Mouse (Mus musculus) heart, postnatal 0 days (tissue): ENCODE measurements around the gene Npr2. TPM values are rescaled to one million over a fixed set of nuclear protein-coding genes. Genes with fewer than 3 reads are reported as not detected.
"Not testable (repeated sequence)": the region's sequence is repeated elsewhere in the genome, so short reads cannot be mapped to it uniquely, and the experiment has no call there.

Source experiments
- ATAC-seq: fragments of 200-750 bp; cut with Nextera tagmentation; 2 replicates; pipeline ENCODE4 v1.8.0; 2017; ENCODE audit warnings: low read depth, moderate number of reproducible peaks, moderate library complexity; ENCODE audit not compliant: insufficient read depth
- DNase-seq: peaks from one replicate; pipeline ENCODE4 v3.0.0-alpha.2; 2016; ENCODE audit warnings: low spot score
- H3K27ac ChIP-seq: fragments of 300-500 bp; sonication (generic); 2 replicates; pipeline ENCODE4 v1.5.1; 2014; ENCODE audit warnings: low read depth, mild to moderate bottlenecking
- H3K27me3 ChIP-seq: fragments of 300-500 bp; sonication (generic); 2 replicates; pipeline ENCODE4 v1.6.1; 2014; ENCODE audit warnings: low read length, mixed read lengths; ENCODE audit not compliant: control insufficient read depth, insufficient read depth
- H3K36me3 ChIP-seq: fragments of 300-500 bp; sonication (generic); replicated peaks from 2 replicates; pipeline ENCODE4 v1.6.1; 2014; ENCODE audit warnings: low read length, mixed read lengths; ENCODE audit not compliant: control insufficient read depth, insufficient read depth
- H3K4me1 ChIP-seq: fragments of 300-500 bp; sonication (generic); 2 replicates; pipeline ENCODE4 v1.6.1; 2014; ENCODE audit warnings: antibody characterized with exemption; ENCODE audit not compliant: control insufficient read depth, insufficient read depth
- H3K4me2 ChIP-seq: fragments of 300-500 bp; sonication (generic); 2 replicates; pipeline ENCODE4 v1.6.1; 2014; ENCODE audit warnings: low read depth, mild to moderate bottlenecking, low read length, moderate library complexity
- H3K4me3 ChIP-seq: fragments of 300-500 bp; sonication (generic); 2 replicates; pipeline ENCODE4 v1.5.1; 2014; ENCODE audit warnings: low read depth, low read length
- H3K9ac ChIP-seq: fragments of 300-500 bp; sonication (generic); replicated peaks from 2 replicates; pipeline ENCODE4 v1.6.1; 2014; ENCODE audit warnings: low read depth, low read length, mixed read lengths
- H3K9me3 ChIP-seq: fragments of 300-500 bp; sonication (generic); replicated peaks from 2 replicates; pipeline ENCODE4 v1.6.1; 2016; ENCODE audit warnings: low read length; ENCODE audit not compliant: control insufficient read depth
- CTCF ChIP-seq: IDR thresholded peaks from 2 replicates; pipeline ENCODE4 v1.5.1; 2016; ENCODE audit warnings: antibody characterized with exemption, control low read depth, low read depth
- EP300 ChIP-seq: IDR thresholded peaks from 2 replicates; pipeline ENCODE4 v1.6.1; 2016; ENCODE audit warnings: antibody characterized with exemption, low read depth
- WGBS: fragments of 180-500 bp; shearing (Covaris S2); extraction: QIAGEN DNeasy Blood & Tissue Kit; methylation state at CpG from one replicate; pipeline ENCODE4 v1.1.7; 2014; 5-methylcytosine and 5-hydroxymethylcytosine counted together
- polyA plus RNA-seq: library from polyadenylated mRNA; unstranded; fragments of >200 nt; fragmentation: Nextera tagmentation; extraction: Ambion mirVana; gene quantifications from 2 replicates; pipeline ENCODE4 v1.2.1, GENCODE M21; 2015
- total RNA-seq: library from RNA; depleted of rRNA; stranded (reverse); fragments of >200 nt; gene quantifications from 2 replicates; pipeline ENCODE4 v1.2.3, GENCODE M21; 2014; ENCODE audit warnings: low replicate concordance

Npr2 gene
- total and polyA plus RNA-seq, 2 experiments from 2014 or later, result 6.9 to 23.1 TPM

DNA sequence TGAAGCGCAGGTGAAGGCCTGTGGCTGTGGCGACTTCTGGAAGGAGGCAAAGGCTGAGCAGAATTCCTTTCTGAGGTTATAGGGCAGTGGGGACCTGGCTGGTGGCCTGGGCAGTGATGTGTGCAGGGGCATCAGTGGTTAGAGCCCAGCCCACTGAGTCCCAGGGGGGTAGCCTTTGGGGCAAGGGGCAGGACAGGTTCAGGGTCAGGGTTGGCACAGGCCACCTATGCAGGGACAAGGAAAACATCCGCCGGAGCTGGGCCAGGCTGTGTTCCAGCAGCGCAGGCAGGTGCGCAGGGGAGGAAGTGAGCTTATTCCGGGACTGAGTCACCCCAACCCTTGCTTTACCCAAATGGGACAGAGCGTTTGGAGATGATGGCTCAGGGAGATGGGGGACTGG is 45.3 kb upstream of the Npr2 start:
- no peak for DNase-seq
- no peak for ATAC-seq

DNA sequence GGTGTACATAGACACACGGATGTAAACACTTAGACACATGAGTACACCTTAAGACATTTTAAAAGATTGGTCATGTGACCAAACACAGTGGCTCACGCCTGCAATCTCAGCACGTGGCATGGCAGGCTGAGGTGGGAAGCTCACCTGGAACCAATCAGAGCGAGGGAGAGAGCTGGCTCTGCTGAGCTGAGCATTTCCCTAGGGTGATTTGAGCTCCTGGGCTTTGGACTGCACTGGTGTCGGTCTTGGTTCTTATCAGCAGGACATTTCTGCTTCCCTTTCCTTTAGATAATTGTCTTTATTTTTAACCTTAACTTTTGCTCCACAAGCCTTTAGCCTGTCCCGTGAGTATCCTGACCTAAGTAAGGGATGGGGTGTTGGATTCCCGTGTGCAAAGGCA is 44.1 kb upstream of the Npr2 start:
- 24% methylated on average over 7 of the region's 7 CpGs for WGBS
- Histone ChIP-seq H3K4me1 (peaks cover 7% of the 10 kb centered on the region; the same call in 1 of the 2 replicates), H3K27ac (peak overlapping the region; percentile 63; the same call in 1 of the 2 replicates), H3K27me3 (no peaks in the 10 kb centered on the region), H3K4me2 (no peak overlapping the region), H3K9me3 (no peaks in the 10 kb centered on the region), H3K4me3 (no peak overlapping the region), H3K9ac (no peak overlapping the region), H3K36me3 (peaks cover 18% of the 10 kb centered on the region)
- peak; percentile 44 for DNase-seq
- peak; percentile 46 for ATAC-seq
- TF ChIP-seq CTCF (no peak), EP300 (peak; percentile 91)

More for the DNA sequence above, 45.3 kb upstream of the Npr2 start:
- Histone ChIP-seq H3K27me3 (no peaks in the 10 kb centered on the region), H3K27ac (no peak overlapping the region), H3K4me1 (peaks cover 7% of the 10 kb centered on the region; the same call in 1 of the 2 replicates), H3K36me3 (peaks cover 31% of the 10 kb centered on the region), H3K4me3 (no peak overlapping the region), H3K9me3 (no peaks in the 10 kb centered on the region), H3K9ac (no peak overlapping the region), H3K4me2 (no peak overlapping the region)
- WGBS, result 53% methylated on average over 8 of the region's 8 CpGs
- TF ChIP-seq CTCF (no peak), EP300 (no peak)

DNA sequence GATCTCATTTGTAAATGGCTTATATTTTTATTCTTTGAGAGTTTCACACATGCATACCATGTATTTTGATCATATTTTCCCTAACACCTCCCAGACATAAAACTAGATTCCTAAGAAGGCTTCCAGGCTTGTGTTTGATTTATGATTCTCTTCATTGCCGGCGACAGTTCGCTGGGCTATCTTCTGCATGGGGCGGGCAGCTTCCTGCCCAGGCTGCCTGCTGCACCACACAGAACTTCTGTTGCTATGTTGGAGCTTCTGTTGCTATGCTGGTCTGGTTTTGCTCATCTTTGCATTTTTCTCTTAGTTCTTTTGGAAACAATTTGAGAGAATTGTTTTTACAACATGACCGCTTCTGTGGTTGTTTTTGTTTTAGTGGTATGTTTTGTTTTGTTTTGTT is 40.2 kb upstream of the Npr2 start:
- no peaks in the 10 kb centered on the region for H3K27me3 ChIP-seq
- 61% methylated on average over 5 of the region's 5 CpGs for WGBS

DNA sequence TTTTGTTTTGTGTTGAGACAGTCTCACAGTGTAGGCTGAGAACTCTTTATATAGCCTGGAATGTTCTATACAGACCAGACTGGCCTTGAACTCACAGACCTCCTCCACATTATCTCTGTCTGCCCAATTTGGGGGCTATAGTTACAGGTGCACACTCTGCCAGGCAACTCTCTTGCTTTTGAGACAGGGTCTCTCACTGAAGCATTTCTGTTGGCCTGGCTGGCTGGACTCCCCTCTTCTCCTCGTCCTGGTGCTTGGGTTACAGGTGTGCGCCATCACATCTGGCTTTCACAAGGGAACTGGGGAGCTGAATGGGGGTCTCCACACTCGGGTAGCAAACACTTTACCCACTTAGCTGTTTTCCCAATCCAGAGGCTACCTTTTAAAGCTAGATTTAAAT is 39.8 kb upstream of the Npr2 start:
- Histone ChIP-seq H3K4me1 (peaks cover 3% of the 10 kb centered on the region; the same call in 1 of the 2 replicates), H3K27ac (no peak overlapping the region), H3K4me2 (no peak overlapping the region), H3K9ac (no peak overlapping the region), H3K9me3 (no peaks in the 10 kb centered on the region), H3K36me3 (no peaks in the 10 kb centered on the region), H3K4me3 (no peak overlapping the region), H3K27me3 (no peaks in the 10 kb centered on the region)
- ATAC-seq, result no peak
- no peak for DNase-seq
- TF ChIP-seq EP300 (no peak), CTCF (no peak)
- WGBS, result 64% methylated on average over 3 of the region's 3 CpGs

More for the DNA sequence above, 40.2 kb upstream of the Npr2 start:
- TF ChIP-seq CTCF (no peak), EP300 (no peak)
- DNase-seq (no peak), ATAC-seq (no peak)
- Histone ChIP-seq H3K4me2 (no peak overlapping the region), H3K4me3 (no peak overlapping the region), H3K9me3 (no peaks in the 10 kb centered on the region), H3K9ac (no peak overlapping the region), H3K36me3 (no peaks in the 10 kb centered on the region), H3K27ac (no peak overlapping the region), H3K4me1 (peaks cover 4% of the 10 kb centered on the region; the same call in 1 of the 2 replicates)

DNA sequence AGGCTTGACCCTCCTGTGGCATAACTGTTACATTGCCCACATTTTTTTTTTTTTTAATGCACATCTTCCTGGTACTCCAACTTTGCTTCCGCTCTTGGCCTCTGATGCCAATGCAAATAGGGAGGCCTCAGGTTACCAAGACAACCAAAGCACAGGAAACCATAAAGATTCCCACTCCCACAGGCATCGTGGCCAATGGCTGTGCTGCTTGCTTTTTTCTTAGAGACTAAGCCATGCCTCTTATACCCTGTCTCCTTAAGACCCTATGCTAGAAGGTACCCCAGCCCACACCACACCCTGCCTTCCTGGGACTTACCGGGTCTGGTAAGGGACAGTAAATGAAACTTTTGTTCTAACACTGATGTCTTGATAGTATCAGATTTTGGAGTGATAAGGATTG is 38.3 kb upstream of the Npr2 start:
- H3K27me3 ChIP-seq, result no peaks in the 10 kb centered on the region
- TF ChIP-seq CTCF, result no peak
- TF ChIP-seq EP300, result no peak
- no peaks in the 10 kb centered on the region for H3K4me1 ChIP-seq
- H3K4me3 ChIP-seq, result no peak overlapping the region
- WGBS, result 59% methylated on average over 3 of the region's 3 CpGs
- ATAC-seq (no peak), DNase-seq (no peak)
- no peaks in the 10 kb centered on the region for H3K36me3 ChIP-seq
- no peak overlapping the region for H3K4me2 ChIP-seq
- H3K27ac ChIP-seq, result no peak overlapping the region
- H3K9ac ChIP-seq, result no peak overlapping the region
- H3K9me3 ChIP-seq, result no peaks in the 10 kb centered on the region

DNA sequence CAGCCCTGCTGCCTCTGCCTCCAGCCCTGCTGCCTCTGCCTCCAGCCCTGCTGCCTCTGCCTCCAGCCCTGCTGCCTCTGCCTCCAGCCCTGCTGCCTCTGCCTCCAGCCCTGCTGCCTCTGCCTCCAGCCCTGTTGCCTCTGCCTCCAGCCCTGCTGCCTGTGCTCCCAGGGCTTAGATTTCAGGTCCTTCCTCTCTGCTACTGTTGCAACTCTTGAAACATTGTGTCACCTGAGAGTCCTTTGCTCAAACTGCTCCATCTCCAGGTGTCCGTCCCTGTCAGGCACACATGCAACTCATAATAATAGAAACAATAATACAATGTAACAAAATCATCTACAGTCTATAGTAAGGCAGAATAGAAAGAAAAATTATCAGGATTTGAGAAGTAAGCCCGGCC is 35.1 kb upstream of the Npr2 start:
- 77% methylated on average over 2 of the region's 2 CpGs for WGBS
- not testable (repeated sequence) for H3K4me1 ChIP-seq, H3K27ac ChIP-seq, H3K4me2 ChIP-seq, H3K9ac ChIP-seq, DNase-seq, H3K4me3 ChIP-seq, H3K27me3 ChIP-seq, ATAC-seq, H3K36me3 ChIP-seq, H3K9me3 ChIP-seq
